Mouse (Mus musculus) ES-E14 (cell line): ENCODE data around the gene Lemd1. TPM values are rescaled to one million over a fixed set of nuclear protein-coding genes. Genes with fewer than 3 reads are reported as not detected.

Experiments
- DNase-seq: peaks from one replicate; pipeline ENCODE4 v3.0.0-alpha.2; 2013; ENCODE audit warnings: low read depth, low spot score
- H3K27ac ChIP-seq: 2 replicates; pipeline ENCODE4 v1.5.1; 2012; ENCODE audit warnings: low read depth, mild to moderate bottlenecking, low read length, moderate library complexity, mixed read lengths; ENCODE audit not compliant: poor library complexity, insufficient read depth, severe bottlenecking
- H3K36me3 ChIP-seq: 2 replicates; pipeline ENCODE4 v1.6.1; 2012; ENCODE audit warnings: mild to moderate bottlenecking, low read length, moderate library complexity, mixed read lengths; ENCODE audit not compliant: control insufficient read depth, poor library complexity, insufficient read depth, severe bottlenecking
- H3K4me1 ChIP-seq, 2 experiments: fragments of 150-350 bp in 1 of 2; sonication (generic) in 1 of 2; 2 replicates each; pipeline ENCODE4 v1.6.1; 2012; ENCODE audit warnings: low read length in 2 of 2, mild to moderate bottlenecking in 1 of 2, mixed read lengths in 1 of 2; ENCODE audit not compliant: control insufficient read depth in 2 of 2, insufficient read depth in 2 of 2, poor library complexity in 1 of 2
- H3K4me3 ChIP-seq, 2 experiments: fragments of 150-350 bp in 1 of 2; sonication (generic) in 1 of 2; 2 replicates each; pipeline ENCODE4 v1.5.1; 2012; ENCODE audit warnings: low read length in 2 of 2, low read depth in 1 of 2, mild to moderate bottlenecking in 1 of 2, mixed read lengths in 1 of 2; ENCODE audit not compliant: insufficient read depth in 1 of 2, poor library complexity in 1 of 2, severe bottlenecking in 1 of 2
- H3K9ac ChIP-seq: 2 replicates; pipeline ENCODE4 v1.6.1; 2012; ENCODE audit warnings: low read depth, mild to moderate bottlenecking, low read length, mixed read lengths; ENCODE audit not compliant: poor library complexity, insufficient read depth, severe bottlenecking
- H3K9me3 ChIP-seq: fragments of 150-350 bp; sonication (generic); 2 replicates; pipeline ENCODE4 v1.6.1; 2012; ENCODE audit warnings: low read depth, mild to moderate bottlenecking, low read length; ENCODE audit not compliant: control insufficient read depth, insufficient read depth
- CHD2 ChIP-seq: IDR thresholded peaks from 2 replicates; pipeline ENCODE4 v1.6.1; 2014; ENCODE audit warnings: mild to moderate bottlenecking, low read depth, low read length, inconsistent platforms
- HCFC1 ChIP-seq: IDR thresholded peaks from 2 replicates; pipeline ENCODE4 v1.6.1; 2012; ENCODE audit warnings: low read length, inconsistent platforms, borderline replicate concordance; ENCODE audit not compliant: insufficient read depth
- MAFK ChIP-seq: IDR thresholded peaks from 2 replicates; pipeline ENCODE4 v1.6.1; 2014; ENCODE audit warnings: mild to moderate bottlenecking, low read depth, low read length, inconsistent platforms; ENCODE audit not compliant: insufficient read depth
- ZC3H11A ChIP-seq: IDR thresholded peaks from 2 replicates; pipeline ENCODE4 v1.6.1; 2012; ENCODE audit warnings: low read depth, mild to moderate bottlenecking, inconsistent platforms, low read length, borderline replicate concordance
- ZNF384 ChIP-seq: IDR thresholded peaks from 2 replicates; pipeline ENCODE4 v1.6.1; 2012; ENCODE audit warnings: low read depth, low read length, inconsistent platforms
- in situ Hi-C, 2 experiments: fragments of 600-800 bp; cut with MboI; formaldehyde crosslinking; loops; one replicate each; pipeline ENCODE4 v1.15.1; 2025; ENCODE audit warnings: low sequenced_read_pairs in 2 of 2, inconsistent platforms in 1 of 2; ENCODE audit not compliant: unreplicated experiment in 2 of 2
- total RNA-seq: library from RNA; depleted of rRNA; stranded (reverse); fragments of 300-350 nt; gene quantifications from 2 replicates; pipeline ENCODE4 v1.2.3, GENCODE M21; 2012

Lemd1 gene
- total RNA-seq, 1 experiment, result 3.9 TPM

DNA sequence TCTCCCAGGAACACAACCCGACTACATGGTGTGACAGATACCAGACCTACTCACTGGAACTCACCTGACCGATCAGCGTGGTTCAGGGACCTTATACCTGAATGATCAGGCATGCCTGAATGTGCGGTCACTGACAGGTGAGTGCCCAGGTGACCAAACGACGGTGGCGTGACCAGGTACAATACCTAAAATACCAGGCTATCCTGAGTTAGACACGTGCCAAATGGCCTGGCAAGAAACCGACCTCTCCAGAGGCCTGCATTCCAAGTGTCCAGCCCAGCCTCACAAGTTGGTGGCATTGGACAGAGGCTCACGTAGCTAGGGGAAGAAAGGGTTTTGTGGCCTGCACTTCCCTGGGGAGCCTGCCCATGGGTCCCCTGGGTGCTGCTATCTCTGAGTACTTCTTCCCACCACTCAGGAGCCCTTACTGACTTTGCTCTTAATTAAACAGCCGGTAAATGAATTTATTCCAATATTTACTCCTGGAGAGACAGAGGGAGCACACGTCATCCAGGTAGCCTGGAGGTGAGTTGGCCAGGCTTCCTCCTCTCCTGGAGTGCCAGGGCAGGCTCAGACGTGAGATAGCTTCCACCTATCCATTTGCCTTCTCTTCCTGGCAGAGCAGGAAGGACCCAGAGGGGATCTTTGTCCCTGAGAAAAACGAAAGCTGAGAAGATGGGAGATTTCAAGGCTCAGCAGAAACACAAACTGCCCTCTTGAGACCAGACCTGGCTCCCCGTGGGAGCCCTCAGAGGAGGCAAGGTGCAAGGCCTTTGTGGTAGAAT, 40.2 kb upstream of the Lemd1 start:
- Histone ChIP-seq H3K9ac (no peak overlapping the region), H3K27ac (no peak overlapping the region), H3K9me3 (no peaks in the 10 kb centered on the region), H3K4me1 (peaks cover 4 to 11% of the 10 kb centered on the region in 2 experiments; a peak in 3 of 4 replicates), H3K4me3 (no peak overlapping the region), H3K36me3 (no peaks in the 10 kb centered on the region)
- no peak for TF ChIP-seq ZNF384
- TF ChIP-seq MAFK, result no peak
- TF ChIP-seq ZC3H11A, result no peak
- TF ChIP-seq HCFC1, result no peak
- TF ChIP-seq CHD2, result no peak
- no peak for DNase-seq
- in situ Hi-C loops, result no loop called here

DNA sequence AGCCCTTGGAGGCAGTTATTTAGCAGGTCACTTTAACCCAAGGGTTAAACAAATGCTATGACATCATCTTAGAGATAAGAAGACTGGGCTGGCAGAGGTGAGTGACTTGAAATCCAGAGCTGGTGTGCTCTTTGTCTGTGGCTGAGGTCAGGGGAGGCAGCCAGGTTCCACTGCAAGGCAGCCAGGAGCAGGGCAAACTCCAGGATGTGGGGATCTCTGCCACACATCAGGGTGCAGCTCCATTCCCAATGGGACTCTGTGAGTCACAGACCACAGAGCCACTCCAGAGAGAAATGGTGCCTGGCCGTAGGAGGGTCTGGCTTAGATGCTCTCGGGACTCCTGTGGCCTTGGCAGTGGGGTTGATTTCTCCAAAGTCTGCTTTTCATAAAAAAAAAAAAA, 39.3 kb upstream of the Lemd1 start:
- TF ChIP-seq ZNF384 (no peak), HCFC1 (no peak), MAFK (no peak), ZC3H11A (no peak), CHD2 (no peak)
- Histone ChIP-seq H3K9me3 (no peaks in the 10 kb centered on the region), H3K9ac (no peak overlapping the region), H3K4me3 (no peak overlapping the region), H3K4me1 (peaks cover 4 to 11% of the 10 kb centered on the region in 2 experiments; a peak in 3 of 4 replicates), H3K36me3 (no peaks in the 10 kb centered on the region), H3K27ac (no peak overlapping the region)
- in situ Hi-C loops, result no loop called here
- DNase-seq, result no peak

DNA sequence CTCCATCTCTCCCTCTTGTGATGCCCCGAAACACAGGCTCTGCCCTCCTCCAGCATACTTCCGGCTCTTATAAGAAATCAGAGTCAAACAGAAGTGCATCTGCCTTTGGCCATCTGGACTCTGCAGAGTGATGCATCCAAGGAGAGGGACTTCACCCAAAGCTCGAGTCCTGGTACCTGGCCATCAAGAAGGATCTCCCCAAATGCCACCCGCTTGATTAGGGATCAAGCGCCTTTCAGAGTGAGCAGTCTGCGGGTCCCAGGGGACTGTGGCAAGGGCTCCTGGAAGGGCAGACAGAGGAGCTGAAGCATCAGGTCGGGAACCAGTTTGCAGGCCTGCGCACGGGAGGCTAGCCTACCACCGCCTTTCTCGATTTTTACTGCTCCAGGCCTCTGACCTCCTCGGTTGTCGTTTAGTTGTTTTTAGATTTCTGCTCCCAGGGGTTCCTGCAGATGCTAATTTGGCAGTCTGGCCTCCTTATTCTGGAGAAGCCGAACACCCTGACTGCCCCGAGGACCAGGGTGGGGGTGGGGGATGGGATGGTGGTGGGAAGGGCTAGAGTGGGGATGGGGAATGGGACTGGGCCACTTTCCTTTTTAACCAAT, 38.0 kb upstream of the Lemd1 start:
- Histone ChIP-seq H3K4me3 (no peak overlapping the region), H3K27ac (no peak overlapping the region), H3K9me3 (no peaks in the 10 kb centered on the region), H3K36me3 (no peaks in the 10 kb centered on the region), H3K9ac (no peak overlapping the region), H3K4me1 (peaks cover 8 to 16% of the 10 kb centered on the region in 2 experiments)
- no peak for DNase-seq
- TF ChIP-seq ZC3H11A (no peak), HCFC1 (no peak), ZNF384 (no peak), CHD2 (no peak), MAFK (no peak)
- in situ Hi-C loops, result no loop called here

DNA sequence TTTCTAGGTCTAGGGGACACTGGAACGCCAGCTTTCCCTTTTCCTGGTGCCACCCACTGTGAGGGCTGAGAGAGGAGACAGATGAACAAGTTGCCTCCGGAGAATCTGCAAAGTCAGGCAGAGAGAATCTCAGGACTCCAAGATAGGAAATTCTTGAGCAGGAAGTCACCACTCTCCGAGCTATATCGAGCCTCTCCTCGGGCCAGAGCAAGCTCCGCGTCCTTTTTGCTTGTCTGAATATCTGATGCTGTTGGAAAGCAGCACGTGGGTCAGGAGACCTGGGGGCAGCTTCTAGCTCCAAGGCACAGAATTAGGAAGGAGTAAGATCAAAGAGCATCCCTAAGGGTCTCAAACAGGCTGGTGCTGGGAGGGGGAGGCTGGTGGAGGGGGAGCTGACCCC, 37.5 kb upstream of the Lemd1 start:
- H3K4me1 ChIP-seq, result peaks cover 11 to 21% of the 10 kb centered on the region in 2 experiments
- 0 out of 2 replicates have a peak overlapping the region, but pooled peaks have one; percentile 9 for H3K9ac ChIP-seq
- H3K4me3 ChIP-seq, result no peak overlapping the region
- H3K27ac ChIP-seq, result no peak overlapping the region; the same call in 1 of the 2 replicates
- no peaks in the 10 kb centered on the region for H3K9me3 ChIP-seq
- no peaks in the 10 kb centered on the region for H3K36me3 ChIP-seq
- TF ChIP-seq MAFK, result no peak
- TF ChIP-seq ZNF384, result no peak
- no peak for TF ChIP-seq ZC3H11A
- no peak for TF ChIP-seq HCFC1
- no peak for DNase-seq
- in situ Hi-C loops, result no loop called here
